Mouse (Mus musculus) liver, adult 2 months (tissue): ENCODE data around the gene Bach2.

Experiments used
- CTCF ChIP-seq: fragments of 200-500 bp; IDR thresholded peaks from 2 replicates; pipeline ENCODE4 v1.5.1; 2011; ENCODE audit warnings: low read depth, low read length, control low read depth
- POLR2A ChIP-seq: fragments of 200-500 bp; IDR thresholded peaks from 2 replicates; pipeline ENCODE4 v1.6.1; 2011; ENCODE audit warnings: low read length, control low read depth; ENCODE audit not compliant: insufficient read depth; ENCODE audit errors: extremely low read depth

DNA sequence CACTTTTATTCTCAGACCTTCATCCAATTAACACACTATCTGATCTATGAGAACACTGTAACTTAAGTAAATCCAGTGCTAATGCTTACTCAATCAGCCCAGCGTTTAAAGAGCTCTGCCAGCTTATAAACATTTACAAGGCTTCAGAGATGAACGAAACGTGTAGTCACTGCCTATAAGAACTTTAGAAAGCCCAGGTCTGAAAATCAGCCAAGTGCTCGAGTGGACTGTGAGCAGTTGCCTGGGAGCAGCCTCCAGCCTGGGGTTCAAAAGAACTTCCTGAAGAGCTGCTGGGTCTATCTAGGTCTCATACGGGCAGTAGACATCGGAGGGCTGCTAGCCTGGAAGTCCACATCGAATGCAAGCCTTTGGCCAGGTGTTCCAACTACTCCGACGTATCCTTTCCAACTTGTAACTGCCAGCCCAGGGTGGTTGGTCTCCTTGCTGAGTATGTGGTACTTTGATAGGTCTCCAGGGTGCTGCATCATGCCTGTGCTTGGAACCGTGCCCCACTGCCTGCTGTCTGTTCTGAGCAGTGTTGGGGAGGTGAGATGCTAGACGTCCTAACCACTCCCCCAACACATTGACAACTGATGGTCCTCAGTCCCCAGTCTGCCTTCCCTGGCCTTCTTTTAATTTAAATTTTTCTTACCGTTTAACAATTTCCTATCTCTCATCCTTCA is 117.5 kb downstream of the Bach2 start:
- TF ChIP-seq CTCF = no peak
- no peak for TF ChIP-seq POLR2A
